Mouse (Mus musculus) heart, embryonic 16.5 days (tissue): ENCODE results near the gene Adipor1. TPM values are rescaled to one million over a fixed set of nuclear protein-coding genes. Genes with fewer than 3 reads are reported as not detected.
"Not testable (repeated sequence)": the region's sequence is repeated elsewhere in the genome, so short reads cannot be mapped to it uniquely, and the experiment has no call there.

Experiments used
- ATAC-seq: fragments of 200-750 bp; cut with Nextera tagmentation; replicated peaks from 2 replicates; pipeline ENCODE4 v1.8.0; 2017; ENCODE audit warnings: moderate number of reproducible peaks; ENCODE audit not compliant: insufficient read depth, low FRiP score; ENCODE audit errors: extremely low read depth
- H3K27ac ChIP-seq: fragments of 300-500 bp; sonication (generic); 2 replicates; pipeline ENCODE4 v1.5.1; 2014; ENCODE audit warnings: mild to moderate bottlenecking, low read length, control low read depth, moderate library complexity
- H3K27me3 ChIP-seq: fragments of 300-500 bp; sonication (generic); 2 replicates; pipeline ENCODE4 v1.6.1; 2014; ENCODE audit warnings: low read length, mixed read lengths; ENCODE audit not compliant: control insufficient read depth, insufficient read depth
- H3K36me3 ChIP-seq: fragments of 300-500 bp; sonication (generic); 2 replicates; pipeline ENCODE4 v1.6.1; 2014; ENCODE audit not compliant: control insufficient read depth, insufficient read depth
- H3K4me1 ChIP-seq: fragments of 300-500 bp; sonication (generic); 2 replicates; pipeline ENCODE4 v1.6.1; 2014; ENCODE audit warnings: low read length, mixed read lengths; ENCODE audit not compliant: control insufficient read depth, insufficient read depth
- H3K4me2 ChIP-seq: fragments of 300-500 bp; sonication (generic); 2 replicates; pipeline ENCODE4 v1.6.1; 2014; ENCODE audit warnings: low read depth, mild to moderate bottlenecking, control low read depth, low read length
- H3K4me3 ChIP-seq: fragments of 300-500 bp; sonication (generic); 2 replicates; pipeline ENCODE4 v1.5.1; 2014; ENCODE audit warnings: mild to moderate bottlenecking, control low read depth, low read length
- H3K9ac ChIP-seq: fragments of 300-500 bp; sonication (generic); 2 replicates; pipeline ENCODE4 v1.6.1; 2014; ENCODE audit warnings: low read length, control low read depth
- H3K9me3 ChIP-seq: fragments of 300-500 bp; sonication (generic); replicated peaks from 2 replicates; pipeline ENCODE4 v1.6.1; 2016; ENCODE audit warnings: low read length; ENCODE audit not compliant: control insufficient read depth
- WGBS: fragments of 180-500 bp; shearing (Covaris S2); extraction: QIAGEN DNeasy Blood & Tissue Kit; methylation state at CpG from one replicate; pipeline ENCODE4 v1.1.7; 2014; 5-methylcytosine and 5-hydroxymethylcytosine counted together
- polyA plus RNA-seq: library from polyadenylated mRNA; unstranded; fragments of >200 nt; fragmentation: Nextera tagmentation; extraction: Ambion mirVana; gene quantifications from 2 replicates; pipeline ENCODE4 v1.2.1, GENCODE M21; 2015

The Adipor1 gene
- polyA plus RNA-seq, 1 experiment from 2014 or later: 148 TPM

GRCm38 (mm10) chr1:134435414-134435813, 20.2 kb downstream of the Adipor1 start:
- Histone ChIP-seq H3K27me3 (no peaks in the 10 kb centered on the region), H3K9ac (no peak overlapping the region), H3K36me3 (peaks cover 19% of the 10 kb centered on the region), H3K4me1 (no peaks in the 10 kb centered on the region), H3K9me3 (no peaks in the 10 kb centered on the region), H3K4me2 (no peak overlapping the region), H3K4me3 (no peak overlapping the region), H3K27ac (no peak overlapping the region)
- no peak for ATAC-seq
- 37% methylated on average over 4 of the region's 4 CpGs for WGBS

- Histone ChIP-seq H3K36me3 (no peaks in the 10 kb centered on the region), H3K9me3 (no peaks in the 10 kb centered on the region), H3K4me3 (no peak overlapping the region), H3K27ac (no peak overlapping the region), H3K27me3 (no peaks in the 10 kb centered on the region), H3K9ac (no peak overlapping the region), H3K4me2 (no peak overlapping the region), H3K4me1 (no peaks in the 10 kb centered on the region)
- 87% methylated on average over 6 of the region's 6 CpGs for WGBS
- no peak for ATAC-seq
These were observed 25.3 kb downstream of the Adipor1 start for GRCm38 (mm10) chr1:134440437-134440836.

GRCm38 (mm10) chr1:134441737-134442136, 26.6 kb downstream of the Adipor1 start:
- not testable (repeated sequence) for H3K36me3 ChIP-seq, H3K27me3 ChIP-seq, H3K4me1 ChIP-seq, H3K9ac ChIP-seq, H3K4me2 ChIP-seq, ATAC-seq, H3K4me3 ChIP-seq, H3K9me3 ChIP-seq, H3K27ac ChIP-seq
- WGBS: 94% methylated on average over 6 of the region's 10 CpGs

GRCm38 (mm10) chr1:134442394-134442793, 27.2 kb downstream of the Adipor1 start:
- Histone ChIP-seq H3K36me3 (no peaks in the 10 kb centered on the region), H3K27ac (no peak overlapping the region), H3K27me3 (no peaks in the 10 kb centered on the region), H3K4me2 (no peak overlapping the region), H3K4me1 (no peaks in the 10 kb centered on the region), H3K4me3 (no peak overlapping the region), H3K9me3 (no peaks in the 10 kb centered on the region), H3K9ac (no peak overlapping the region)
- no peak for ATAC-seq
- WGBS: 91% methylated on average over 3 of the region's 3 CpGs

- H3K4me1 ChIP-seq, H3K36me3 ChIP-seq, H3K4me2 ChIP-seq, H3K9me3 ChIP-seq, H3K9ac ChIP-seq, H3K4me3 ChIP-seq, ATAC-seq, H3K27me3 ChIP-seq, H3K27ac ChIP-seq: not testable (repeated sequence)
- WGBS: 78% methylated on average over 1 of the region's 1 CpGs
These were observed 28.1 kb downstream of the Adipor1 start for GRCm38 (mm10) chr1:134443288-134443687.

GRCm38 (mm10) chr1:134445418-134445817, 30.2 kb downstream of the Adipor1 start:
- Histone ChIP-seq H3K9me3 (no peaks in the 10 kb centered on the region), H3K4me1 (no peaks in the 10 kb centered on the region), H3K4me2 (no peak overlapping the region), H3K27me3 (no peaks in the 10 kb centered on the region), H3K4me3 (no peak overlapping the region), H3K9ac (no peak overlapping the region), H3K36me3 (no peaks in the 10 kb centered on the region), H3K27ac (no peak overlapping the region)
- 85% methylated on average over 2 of the region's 2 CpGs for WGBS
- no peak for ATAC-seq

GRCm38 (mm10) chr1:134448537-134448936, 33.4 kb downstream of the Adipor1 start:
- not testable (repeated sequence) for H3K27ac ChIP-seq, ATAC-seq, H3K4me1 ChIP-seq, H3K4me2 ChIP-seq, H3K36me3 ChIP-seq, H3K27me3 ChIP-seq, H3K4me3 ChIP-seq, H3K9me3 ChIP-seq, H3K9ac ChIP-seq
- 66% methylated on average over 3 of the region's 3 CpGs for WGBS

- no peaks in the 10 kb centered on the region for H3K36me3 ChIP-seq
- H3K9me3 ChIP-seq: no peaks in the 10 kb centered on the region
- H3K27me3 ChIP-seq: no peaks in the 10 kb centered on the region
- 79% methylated on average over 4 of the region's 4 CpGs for WGBS
- H3K27ac ChIP-seq: no peak overlapping the region
- ATAC-seq: no peak
- H3K4me1 ChIP-seq: peaks cover 3% of the 10 kb centered on the region; the same call in 1 of the 2 replicates
- H3K4me3 ChIP-seq: no peak overlapping the region
- no peak overlapping the region for H3K9ac ChIP-seq
- H3K4me2 ChIP-seq: no peak overlapping the region
These were observed 35.0 kb downstream of the Adipor1 start for GRCm38 (mm10) chr1:134450201-134450600.

GRCm38 (mm10) chr1:134450986-134451385, 35.8 kb downstream of the Adipor1 start:
- Histone ChIP-seq H3K4me3 (no peak overlapping the region), H3K27me3 (no peaks in the 10 kb centered on the region), H3K27ac (no peak overlapping the region), H3K4me2 (no peak overlapping the region), H3K9ac (no peak overlapping the region), H3K9me3 (no peaks in the 10 kb centered on the region), H3K36me3 (no peaks in the 10 kb centered on the region), H3K4me1 (peaks cover 5% of the 10 kb centered on the region)
- WGBS: 39% methylated on average over 3 of the region's 3 CpGs
- ATAC-seq: no peak
